Mouse (Mus musculus) lung, postnatal 0 days (tissue): ENCODE data around the gene Tfcp2. TPM values are rescaled to one million over a fixed set of nuclear protein-coding genes. Genes with fewer than 3 reads are reported as not detected.

Source experiments
- ATAC-seq: fragments of 200-750 bp; cut with Nextera tagmentation; 2 replicates; pipeline ENCODE4 v1.8.0; 2017; ENCODE audit warnings: moderate library complexity
- DNase-seq: peaks from one replicate; pipeline ENCODE4 v3.0.0-alpha.2; 2016; ENCODE audit warnings: low spot score
- H3K27ac ChIP-seq: fragments of 300-500 bp; sonication (generic); 2 replicates; pipeline ENCODE4 v1.5.1; 2014; ENCODE audit warnings: antibody characterized with exemption, mild to moderate bottlenecking, low read length, mixed read lengths
- H3K27me3 ChIP-seq: fragments of 300-500 bp; sonication (generic); replicated peaks from 2 replicates; pipeline ENCODE4 v1.6.1; 2014; ENCODE audit warnings: low read length, mixed read lengths; ENCODE audit not compliant: insufficient read depth
- H3K36me3 ChIP-seq: fragments of 300-500 bp; sonication (generic); 2 replicates; pipeline ENCODE4 v1.6.1; 2014; ENCODE audit warnings: low read length, mixed read lengths; ENCODE audit not compliant: insufficient read depth
- H3K4me1 ChIP-seq: fragments of 300-500 bp; sonication (generic); 2 replicates; pipeline ENCODE4 v1.6.1; 2014; ENCODE audit warnings: antibody characterized with exemption, low read depth, low read length, mixed read lengths; ENCODE audit not compliant: insufficient read depth
- H3K4me2 ChIP-seq: fragments of 300-500 bp; sonication (generic); replicated peaks from 2 replicates; pipeline ENCODE4 v1.6.1; 2014; ENCODE audit warnings: low read depth, mild to moderate bottlenecking, low read length, moderate library complexity, mixed read lengths
- H3K4me3 ChIP-seq: fragments of 300-500 bp; sonication (generic); 2 replicates; pipeline ENCODE4 v1.5.1; 2014; ENCODE audit warnings: low read depth, low read length
- H3K9ac ChIP-seq: fragments of 300-500 bp; sonication (generic); replicated peaks from 2 replicates; pipeline ENCODE4 v1.6.1; 2014; ENCODE audit warnings: low read depth, mild to moderate bottlenecking
- H3K9me3 ChIP-seq: fragments of 300-500 bp; sonication (generic); 2 replicates; pipeline ENCODE4 v1.6.1; 2016; ENCODE audit warnings: low read length, mixed read lengths
- CTCF ChIP-seq: IDR thresholded peaks from 2 replicates; pipeline ENCODE4 v1.5.1; 2016; ENCODE audit warnings: antibody characterized with exemption, mild to moderate bottlenecking
- EP300 ChIP-seq: IDR thresholded peaks from 2 replicates; pipeline ENCODE4 v1.6.1; 2016; ENCODE audit warnings: antibody characterized with exemption, mild to moderate bottlenecking, control low read depth
- WGBS: fragments of 180-500 bp; shearing (Covaris S2); extraction: QIAGEN DNeasy Blood & Tissue Kit; methylation state at CpG from one replicate; pipeline ENCODE4 v1.1.7; 2014; 5-methylcytosine and 5-hydroxymethylcytosine counted together
- polyA plus RNA-seq: library from polyadenylated mRNA; unstranded; fragments of >200 nt; fragmentation: Nextera tagmentation; extraction: Ambion mirVana; gene quantifications from 2 replicates; pipeline ENCODE4 v1.2.1, GENCODE M21; 2015

Gene Tfcp2
- polyA plus RNA-seq, 1 experiment from 2014 or later, result 13.9 TPM

DNA sequence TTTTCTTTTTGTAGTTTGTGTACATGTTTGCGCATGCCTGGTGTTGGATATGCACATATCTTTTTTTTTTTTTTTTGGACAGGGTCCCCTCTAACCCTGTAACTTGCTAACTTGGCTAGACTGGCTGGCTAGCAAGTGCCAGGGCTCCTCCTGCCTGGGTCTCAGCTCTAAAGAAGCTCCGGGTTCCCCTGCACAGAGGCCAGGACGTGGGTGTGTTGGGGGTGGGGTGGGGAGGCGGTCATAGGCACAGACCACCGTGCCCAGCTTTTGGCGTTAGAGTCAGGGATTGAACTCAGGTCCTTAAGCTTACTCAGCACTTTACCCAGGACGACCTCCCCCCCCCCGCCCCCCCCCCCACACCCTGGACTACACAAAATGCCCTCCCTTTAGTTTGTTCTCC, 84.1 kb downstream of the Tfcp2 start:
- DNase-seq, result no peak
- H3K4me3 ChIP-seq, result no peak overlapping the region
- H3K4me2 ChIP-seq, result no peak overlapping the region
- no peak for ATAC-seq
- no peaks in the 10 kb centered on the region for H3K9me3 ChIP-seq
- no peak overlapping the region for H3K27ac ChIP-seq
- no peaks in the 10 kb centered on the region for H3K36me3 ChIP-seq
- H3K9ac ChIP-seq, result no peak overlapping the region
- WGBS, result 40% methylated on average over 8 of the region's 8 CpGs
- TF ChIP-seq CTCF (no peak), EP300 (no peak)
- H3K27me3 ChIP-seq, result no peaks in the 10 kb centered on the region
- peaks cover 8% of the 10 kb centered on the region; the same call in 1 of the 2 replicates for H3K4me1 ChIP-seq

DNA sequence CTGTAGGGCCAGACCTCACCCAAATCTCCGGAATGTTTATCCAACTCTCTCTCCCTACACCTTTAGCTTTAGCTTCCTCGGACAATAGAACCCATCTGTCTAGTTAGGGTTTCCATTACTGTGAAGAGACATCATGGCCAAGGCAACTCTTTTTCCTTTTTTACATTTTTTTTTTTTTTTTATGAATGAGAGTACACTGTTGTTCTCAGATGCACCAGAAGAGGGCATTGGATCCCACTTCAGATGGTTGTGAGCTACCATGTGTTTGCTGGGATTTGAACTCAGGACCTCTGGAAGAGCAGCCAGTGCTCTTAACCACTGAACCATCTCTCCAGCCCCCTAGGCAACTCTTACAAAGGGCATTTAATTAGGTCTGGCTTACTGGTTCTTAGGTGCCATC, 86.4 kb downstream of the Tfcp2 start:
- Histone ChIP-seq H3K9ac (no peak overlapping the region), H3K4me1 (peaks cover 8% of the 10 kb centered on the region; the same call in 1 of the 2 replicates), H3K4me3 (no peak overlapping the region), H3K9me3 (no peaks in the 10 kb centered on the region), H3K4me2 (no peak overlapping the region), H3K27ac (no peak overlapping the region), H3K36me3 (no peaks in the 10 kb centered on the region), H3K27me3 (no peaks in the 10 kb centered on the region)
- DNase-seq, result no peak
- TF ChIP-seq EP300, result no peak
- no peak; the same call in 1 of the 2 replicates for TF ChIP-seq CTCF
- 73% methylated on average over 2 of the region's 2 CpGs for WGBS
- ATAC-seq, result no peak

DNA sequence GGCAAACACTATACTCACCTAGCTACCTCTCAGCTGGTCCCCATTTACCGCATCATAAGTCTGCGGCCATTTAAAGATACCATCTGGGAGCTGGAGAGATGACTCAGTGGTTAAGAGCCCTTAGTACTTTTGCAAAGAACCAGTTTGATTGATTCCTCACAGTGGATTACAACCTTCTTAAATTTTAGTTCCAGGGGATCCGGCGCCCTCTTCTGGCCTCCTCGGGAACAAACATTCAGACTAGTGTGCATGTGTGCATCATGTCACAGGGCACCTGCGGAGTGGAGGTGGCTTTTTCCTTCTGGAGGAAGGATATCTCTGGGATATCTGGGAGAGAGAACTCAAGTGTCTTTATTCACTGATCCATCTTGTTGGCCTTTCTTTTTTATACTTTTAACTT, 88.1 kb downstream of the Tfcp2 start:
- ATAC-seq (0 out of 2 replicates have a peak, but pooled peaks have one; percentile 22), DNase-seq (peak; percentile 78)
- H3K9me3 ChIP-seq, result no peaks in the 10 kb centered on the region
- H3K9ac ChIP-seq, result no peak overlapping the region
- H3K4me2 ChIP-seq, result no peak overlapping the region
- TF ChIP-seq CTCF (peak; percentile 76), EP300 (no peak)
- no peak overlapping the region for H3K27ac ChIP-seq
- no peaks in the 10 kb centered on the region for H3K27me3 ChIP-seq
- no peaks in the 10 kb centered on the region for H3K36me3 ChIP-seq
- no peak overlapping the region for H3K4me3 ChIP-seq
- 22% methylated on average over 6 of the region's 6 CpGs for WGBS
- no peaks in the 10 kb centered on the region; the same call in 1 of the 2 replicates for H3K4me1 ChIP-seq

DNA sequence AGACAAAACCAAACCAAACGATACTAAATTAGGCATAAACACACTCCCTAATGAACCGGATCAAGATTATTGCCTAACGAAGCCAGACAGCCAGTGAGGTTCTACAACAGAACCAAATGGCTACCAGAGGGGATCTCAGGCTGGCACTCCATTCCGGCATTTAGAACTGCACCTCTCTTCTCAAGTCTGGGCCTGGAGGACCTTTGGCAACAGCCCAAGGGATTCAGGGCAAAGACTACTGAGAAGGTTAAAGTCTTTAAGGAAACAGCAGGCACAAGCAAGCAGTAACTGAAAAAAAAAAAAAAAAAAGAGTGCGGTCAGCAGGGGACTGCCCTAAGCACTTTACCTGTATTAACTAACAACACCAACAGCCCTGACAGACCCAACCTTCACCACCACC, 89.7 kb downstream of the Tfcp2 start:
- DNase-seq (no peak), ATAC-seq (no peak)
- H3K4me3 ChIP-seq, result no peak overlapping the region
- H3K27ac ChIP-seq, result no peak overlapping the region
- no peaks in the 10 kb centered on the region for H3K9me3 ChIP-seq
- H3K4me1 ChIP-seq, result no peaks in the 10 kb centered on the region
- H3K36me3 ChIP-seq, result no peaks in the 10 kb centered on the region
- H3K27me3 ChIP-seq, result no peaks in the 10 kb centered on the region
- H3K9ac ChIP-seq, result no peak overlapping the region
- H3K4me2 ChIP-seq, result no peak overlapping the region
- 80% methylated on average over 5 of the region's 5 CpGs for WGBS
- TF ChIP-seq EP300 (no peak), CTCF (no peak)

DNA sequence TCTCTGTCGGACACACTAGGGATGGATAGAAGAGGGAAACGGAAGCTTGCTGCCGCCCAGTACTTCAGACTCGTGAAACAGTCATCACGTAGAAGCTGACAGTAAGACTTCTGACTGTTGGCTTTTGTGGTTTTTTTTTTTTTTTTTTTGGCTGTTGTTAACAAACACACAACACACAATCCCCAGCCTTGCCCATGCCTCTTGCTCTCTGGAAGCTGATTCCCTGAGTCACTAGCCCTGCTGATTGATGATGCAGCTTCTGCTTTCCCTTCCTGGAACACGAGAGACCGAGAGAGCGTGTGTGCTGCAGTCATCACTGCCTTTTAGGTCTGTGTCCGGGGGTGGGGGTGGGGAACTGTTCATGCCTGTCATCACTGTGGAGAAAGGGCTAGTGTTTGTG, 90.2 kb downstream of the Tfcp2 start:
- 65% methylated on average over 9 of the region's 9 CpGs for WGBS
- Histone ChIP-seq H3K36me3 (no peaks in the 10 kb centered on the region), H3K4me1 (no peaks in the 10 kb centered on the region), H3K4me2 (no peak overlapping the region), H3K9ac (no peak overlapping the region), H3K27ac (no peak overlapping the region), H3K27me3 (no peaks in the 10 kb centered on the region), H3K9me3 (no peaks in the 10 kb centered on the region), H3K4me3 (no peak overlapping the region)
- TF ChIP-seq EP300 (no peak), CTCF (no peak)
- DNase-seq (no peak), ATAC-seq (no peak)

DNA sequence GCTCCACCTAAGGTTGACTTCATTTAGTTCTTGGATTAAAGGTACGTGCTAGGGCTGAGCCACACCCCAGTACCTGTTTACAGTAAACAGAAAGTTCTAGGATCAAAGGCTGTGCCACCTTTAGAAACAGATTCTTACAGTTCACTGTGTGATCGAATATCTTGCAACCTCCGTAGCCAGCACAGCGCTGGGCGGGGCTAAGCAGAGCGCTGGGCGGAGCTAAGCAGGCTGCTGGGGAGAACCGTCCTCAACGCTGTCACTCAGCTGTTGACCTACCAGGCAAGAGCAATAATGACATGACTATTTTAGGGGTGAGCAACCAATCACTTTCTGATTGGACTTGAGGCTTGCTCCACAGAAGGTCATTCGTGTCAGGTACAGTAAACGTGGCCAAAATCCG, 90.9 kb downstream of the Tfcp2 start:
- TF ChIP-seq EP300 (no peak), CTCF (no peak)
- Histone ChIP-seq H3K9me3 (no peaks in the 10 kb centered on the region), H3K4me1 (no peaks in the 10 kb centered on the region), H3K4me3 (no peak overlapping the region), H3K4me2 (peak overlapping the region; percentile 25; the same call in 1 of the 2 replicates), H3K36me3 (no peaks in the 10 kb centered on the region), H3K9ac (no peak overlapping the region), H3K27me3 (no peaks in the 10 kb centered on the region), H3K27ac (no peak overlapping the region)
- peak; percentile 62 for DNase-seq
- peak; percentile 60 for ATAC-seq
- WGBS, result 8% methylated on average over 12 of the region's 12 CpGs

DNA sequence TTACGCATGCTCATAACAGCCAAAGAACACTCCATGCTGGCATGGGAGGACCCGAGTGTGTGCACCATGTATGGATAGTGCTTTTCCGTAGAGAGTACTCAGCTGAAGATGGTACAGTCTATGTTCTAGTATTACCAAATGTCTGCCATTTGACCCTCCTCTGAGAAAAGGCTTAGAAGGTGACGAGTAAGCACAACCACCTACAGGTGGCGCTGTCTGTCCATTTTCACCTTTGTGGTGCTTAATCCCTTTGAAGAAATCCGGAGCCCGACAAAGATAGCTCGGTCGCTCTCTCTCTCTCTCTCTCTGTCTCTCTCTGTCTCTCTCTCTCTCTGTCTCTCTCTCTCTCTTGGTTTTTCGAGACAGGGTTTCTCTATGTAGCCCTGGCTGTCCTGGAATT, 93.8 kb downstream of the Tfcp2 start:
- Histone ChIP-seq H3K4me2 (no peak overlapping the region), H3K36me3 (no peaks in the 10 kb centered on the region), H3K27me3 (no peaks in the 10 kb centered on the region), H3K9ac (no peak overlapping the region), H3K9me3 (no peaks in the 10 kb centered on the region), H3K4me3 (no peak overlapping the region), H3K4me1 (no peaks in the 10 kb centered on the region), H3K27ac (no peak overlapping the region)
- peak; percentile 73 for TF ChIP-seq CTCF
- TF ChIP-seq EP300, result no peak
- DNase-seq (peak; percentile 73), ATAC-seq (peak; percentile 25; the same call in 1 of the 2 replicates)
- 40% methylated on average over 10 of the region's 10 CpGs for WGBS
